Mouse (Mus musculus) intestine, embryonic 14.5 days (tissue): ENCODE data around the gene Tmed10. TPM values are rescaled to one million over a fixed set of nuclear protein-coding genes. Genes with fewer than 3 reads are reported as not detected.
A peak's percentile ranks its signal among the peaks of the same experiment; 100 is the strongest.

Experiments used
- ATAC-seq: fragments of 200-750 bp; cut with Nextera tagmentation; replicated peaks from 2 replicates; pipeline ENCODE4 v1.8.0; 2017; ENCODE audit warnings: low read depth, moderate number of reproducible peaks, moderate TSS enrichment, moderate library complexity; ENCODE audit not compliant: low FRiP score, low TSS enrichment
- DNase-seq: peaks from one replicate; pipeline ENCODE4 v3.0.0-alpha.2; 2018; ENCODE audit warnings: low spot score
- H3K27ac ChIP-seq: fragments of 300-500 bp; sonication (generic); 2 replicates; pipeline ENCODE4 v1.5.1; 2014; ENCODE audit warnings: low read depth, mild to moderate bottlenecking, control low read depth
- H3K27me3 ChIP-seq: fragments of 300-500 bp; sonication (generic); replicated peaks from 2 replicates; pipeline ENCODE4 v1.6.1; 2014; ENCODE audit warnings: low read length, control low read depth; ENCODE audit not compliant: control insufficient read depth, insufficient read depth
- H3K36me3 ChIP-seq: fragments of 300-500 bp; sonication (generic); 2 replicates; pipeline ENCODE4 v1.6.1; 2014; ENCODE audit warnings: low read length, control low read depth; ENCODE audit not compliant: control insufficient read depth, insufficient read depth
- H3K4me1 ChIP-seq: fragments of 300-500 bp; sonication (generic); replicated peaks from 2 replicates; pipeline ENCODE4 v1.6.1; 2014; ENCODE audit warnings: low read length, control low read depth, mixed read lengths; ENCODE audit not compliant: control insufficient read depth, insufficient read depth
- H3K4me2 ChIP-seq: fragments of 300-500 bp; sonication (generic); 2 replicates; pipeline ENCODE4 v1.6.1; 2014; ENCODE audit warnings: low read length
- H3K4me3 ChIP-seq: fragments of 300-500 bp; sonication (generic); 2 replicates; pipeline ENCODE4 v1.5.1; 2014; ENCODE audit warnings: low read depth, low read length, control low read depth, mixed read lengths
- H3K9ac ChIP-seq: fragments of 300-500 bp; sonication (generic); 2 replicates; pipeline ENCODE4 v1.6.1; 2014; ENCODE audit warnings: mild to moderate bottlenecking, low read length
- H3K9me3 ChIP-seq: fragments of 300-500 bp; sonication (generic); 2 replicates; pipeline ENCODE4 v1.6.1; 2016; ENCODE audit warnings: low read length, control low read depth; ENCODE audit not compliant: control insufficient read depth
- WGBS: fragments of 180-500 bp; shearing (Covaris S2); extraction: QIAGEN DNeasy Blood & Tissue Kit; methylation state at CpG from one replicate; pipeline ENCODE4 v1.1.7; 2014; 5-methylcytosine and 5-hydroxymethylcytosine counted together
- polyA plus RNA-seq: library from polyadenylated mRNA; unstranded; fragments of >200 nt; fragmentation: Nextera tagmentation; extraction: Ambion mirVana; gene quantifications from 2 replicates; pipeline ENCODE4 v1.2.1, GENCODE M21; 2014

Tmed10 gene
- polyA plus RNA-seq, 1 experiment from 2014 or later, result 344 TPM

GRCm38 (mm10) chr12:85397063-85397959 lies 22.7 kb upstream of the Tmed10 start:
- H3K36me3 ChIP-seq, result no peaks in the 10 kb centered on the region
- no peak overlapping the region for H3K9ac ChIP-seq
- H3K27ac ChIP-seq, result no peak overlapping the region
- 68% methylated on average over 18 of the region's 18 CpGs for WGBS
- H3K4me1 ChIP-seq, result no peaks in the 10 kb centered on the region
- DNase-seq (no peak), ATAC-seq (no peak)
- no peak overlapping the region for H3K4me2 ChIP-seq
- H3K9me3 ChIP-seq, result no peaks in the 10 kb centered on the region
- no peak overlapping the region for H3K4me3 ChIP-seq
- H3K27me3 ChIP-seq, result no peaks in the 10 kb centered on the region

DNA sequence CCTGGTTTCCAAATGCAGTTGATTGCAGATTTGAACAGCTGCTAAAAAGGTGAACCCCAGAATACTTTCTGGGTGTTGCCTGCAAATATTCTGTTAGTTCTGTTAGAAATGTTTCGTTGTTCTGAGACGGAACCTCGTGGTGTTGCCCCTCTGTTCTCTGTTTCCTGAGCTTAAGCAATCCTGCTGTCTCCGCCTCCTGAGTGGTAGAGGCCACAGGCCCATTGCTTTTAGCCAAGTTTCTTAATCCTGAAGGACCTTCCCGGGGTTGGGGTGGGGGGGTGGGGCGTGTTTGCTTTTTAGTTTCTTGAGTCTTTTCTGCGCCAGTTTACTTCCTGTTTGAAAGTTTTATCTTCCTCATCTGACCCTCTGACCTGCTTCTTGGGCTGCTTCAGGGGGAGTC lies 19.3 kb upstream of the Tmed10 start:
- DNase-seq, result no peak
- H3K4me1 ChIP-seq, result no peaks in the 10 kb centered on the region
- H3K4me2 ChIP-seq, result no peak overlapping the region
- no peaks in the 10 kb centered on the region for H3K9me3 ChIP-seq
- H3K4me3 ChIP-seq, result no peak overlapping the region
- no peaks in the 10 kb centered on the region for H3K36me3 ChIP-seq
- no peak for ATAC-seq
- no peaks in the 10 kb centered on the region for H3K27me3 ChIP-seq
- no peak overlapping the region for H3K9ac ChIP-seq
- no peak overlapping the region for H3K27ac ChIP-seq
- WGBS, result 60% methylated on average over 7 of the region's 7 CpGs

DNA sequence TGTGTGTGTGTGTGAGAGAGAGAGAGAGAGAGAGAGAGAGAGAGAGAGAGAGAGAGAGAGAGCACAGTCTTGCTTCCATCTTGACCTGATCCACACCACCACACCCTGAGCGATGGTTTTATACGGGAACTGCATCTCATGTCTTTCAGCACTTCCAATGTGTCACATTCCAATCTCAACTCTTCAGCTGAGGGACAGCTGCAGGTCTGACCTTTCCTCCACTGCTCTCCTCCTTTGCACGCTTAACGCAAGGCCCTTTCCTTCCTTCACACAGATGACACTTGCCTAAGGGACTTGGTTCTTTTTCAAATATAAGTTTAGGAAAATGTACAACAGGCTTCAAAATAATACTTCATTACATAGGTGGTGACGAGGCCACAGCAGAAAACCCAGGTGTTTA lies 18.9 kb upstream of the Tmed10 start:
- DNase-seq, result no peak
- ATAC-seq, result no peak

GRCm38 (mm10) chr12:85391148-85391547 lies 16.5 kb upstream of the Tmed10 start:
- Histone ChIP-seq H3K4me2 (no peak overlapping the region), H3K4me1 (no peaks in the 10 kb centered on the region), H3K27ac (no peak overlapping the region), H3K4me3 (no peak overlapping the region), H3K9ac (no peak overlapping the region), H3K9me3 (no peaks in the 10 kb centered on the region), H3K36me3 (no peaks in the 10 kb centered on the region), H3K27me3 (no peaks in the 10 kb centered on the region)
- 87% methylated on average over 7 of the region's 7 CpGs for WGBS
- ATAC-seq (no peak), DNase-seq (no peak)

More for the DNA sequence above, 18.9 kb upstream of the Tmed10 start:
- Histone ChIP-seq H3K4me1 (no peaks in the 10 kb centered on the region), H3K27me3 (no peaks in the 10 kb centered on the region), H3K27ac (no peak overlapping the region), H3K9ac (no peak overlapping the region), H3K9me3 (no peaks in the 10 kb centered on the region), H3K4me3 (no peak overlapping the region), H3K4me2 (no peak overlapping the region), H3K36me3 (no peaks in the 10 kb centered on the region)
- WGBS, result 89% methylated on average over 5 of the region's 5 CpGs

DNA sequence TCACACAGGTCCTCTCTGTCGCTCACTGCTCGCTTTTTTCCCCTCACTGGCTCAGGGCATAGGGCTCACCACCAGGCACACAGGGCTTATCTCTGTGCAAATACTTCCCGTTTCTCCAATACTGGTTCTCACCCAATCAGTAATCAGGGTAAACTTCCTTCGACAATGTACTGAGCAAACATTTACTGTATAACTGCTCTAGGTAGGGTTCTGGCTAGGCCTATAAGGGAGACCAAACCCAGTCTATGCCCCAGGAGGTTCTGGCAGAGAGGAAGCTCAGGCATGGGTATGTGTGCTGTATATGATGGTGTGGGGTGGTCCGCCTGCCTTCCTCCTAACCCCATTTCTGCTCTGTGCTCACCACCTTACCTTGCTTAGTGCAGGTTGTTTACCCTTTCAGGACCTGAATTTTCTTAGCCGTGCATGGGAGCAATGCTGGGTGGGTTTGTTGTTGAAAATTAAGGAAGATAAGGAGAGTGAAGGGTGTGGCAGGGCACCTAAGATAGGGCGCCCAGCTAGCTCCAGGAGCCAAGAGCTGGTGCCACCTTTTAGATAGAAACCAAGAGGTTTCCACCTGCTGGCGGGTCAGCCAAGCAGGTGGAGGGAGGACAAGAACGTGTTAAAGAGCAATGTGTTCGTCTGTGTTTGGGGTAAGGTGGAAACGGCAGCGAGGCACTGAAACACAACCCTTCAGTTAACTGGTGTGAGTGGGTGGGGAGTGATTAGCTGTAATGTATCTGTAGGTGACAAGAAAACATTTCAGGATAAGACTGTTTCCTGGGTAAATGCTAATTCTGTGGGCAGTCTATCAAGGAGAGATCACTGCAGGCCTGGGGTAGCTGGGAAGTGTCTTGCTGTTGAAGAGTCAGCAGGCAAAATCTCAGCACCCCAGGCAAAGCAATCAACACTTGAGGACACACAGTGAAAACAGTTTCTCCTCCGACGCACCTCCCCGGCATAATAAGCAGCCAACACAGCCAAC lies 14.8 kb upstream of the Tmed10 start:
- H3K4me1 ChIP-seq, result no peaks in the 10 kb centered on the region
- no peaks in the 10 kb centered on the region for H3K9me3 ChIP-seq
- no peak overlapping the region for H3K4me2 ChIP-seq
- 68% methylated on average over 15 of the region's 15 CpGs for WGBS
- H3K4me3 ChIP-seq, result no peak overlapping the region
- DNase-seq (peak; percentile 51), ATAC-seq (peak; percentile 70)
- H3K9ac ChIP-seq, result no peak overlapping the region
- H3K27ac ChIP-seq, result no peak overlapping the region
- H3K27me3 ChIP-seq, result no peaks in the 10 kb centered on the region
- no peaks in the 10 kb centered on the region for H3K36me3 ChIP-seq

DNA sequence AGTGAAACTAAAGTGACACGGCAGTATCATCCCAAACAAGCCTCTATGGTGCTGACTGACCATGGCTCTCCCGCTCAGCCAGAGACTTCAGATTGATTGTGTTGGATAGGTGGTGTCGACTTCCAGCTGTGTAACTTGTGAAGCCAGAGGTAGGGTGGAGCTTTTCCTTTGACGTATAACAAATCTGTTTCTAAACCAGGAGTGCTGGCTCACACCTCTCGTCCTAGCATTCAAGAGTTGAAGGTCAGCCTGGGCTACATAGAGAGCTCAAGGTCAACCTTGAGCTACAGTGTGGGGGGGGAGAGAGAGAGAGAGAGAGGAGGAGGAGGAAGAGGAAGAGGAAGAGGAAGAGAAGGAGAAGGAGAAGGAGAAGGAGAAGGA lies 11.3 kb upstream of the Tmed10 start:
- Histone ChIP-seq H3K4me3 (no peak overlapping the region), H3K27ac (no peak overlapping the region), H3K4me2 (no peak overlapping the region), H3K36me3 (no peaks in the 10 kb centered on the region), H3K27me3 (no peaks in the 10 kb centered on the region), H3K9ac (no peak overlapping the region), H3K9me3 (0 out of 2 replicates have a peak, but pooled peaks cover under 1% of the 10 kb centered on the region), H3K4me1 (no peaks in the 10 kb centered on the region)
- 49% methylated on average over 5 of the region's 5 CpGs for WGBS
- DNase-seq, result no peak
- ATAC-seq, result no peak

DNA sequence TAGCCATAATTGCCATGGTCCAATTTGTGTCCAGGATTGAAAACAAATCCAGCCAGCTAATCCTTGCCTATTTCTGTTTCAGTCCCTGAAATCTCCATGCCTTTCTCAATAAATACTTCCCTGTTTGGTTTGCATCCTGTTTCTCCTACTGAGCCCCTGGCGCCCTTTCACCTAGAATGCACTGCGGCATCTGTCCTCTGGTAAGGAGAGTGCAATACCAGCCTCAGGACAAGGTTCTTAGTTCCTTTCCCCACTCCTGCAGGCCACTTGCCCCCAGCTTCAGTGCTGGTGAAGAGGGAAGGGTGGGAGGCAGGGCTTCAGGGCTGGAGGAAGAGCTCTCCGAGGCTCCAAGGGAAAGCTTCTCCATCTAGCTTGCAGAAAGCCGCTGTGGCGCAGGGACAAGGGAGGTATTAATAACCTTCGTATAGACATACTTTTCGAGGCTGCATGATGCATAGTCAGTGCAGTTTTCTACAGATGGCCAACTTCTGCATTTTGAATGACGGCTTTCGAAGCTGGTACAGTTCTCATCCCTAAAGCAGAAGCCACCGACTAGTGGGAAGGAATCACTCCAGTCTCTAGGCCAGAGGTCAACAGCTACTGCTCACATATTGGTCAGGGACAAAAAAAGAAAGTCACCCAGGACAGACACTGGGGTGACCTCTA lies 10.8 kb upstream of the Tmed10 start:
- Histone ChIP-seq H3K9ac (no peak overlapping the region), H3K4me2 (no peak overlapping the region), H3K27me3 (no peaks in the 10 kb centered on the region), H3K27ac (no peak overlapping the region), H3K4me3 (no peak overlapping the region), H3K9me3 (0 out of 2 replicates have a peak, but pooled peaks cover 2% of the 10 kb centered on the region), H3K36me3 (no peaks in the 10 kb centered on the region), H3K4me1 (no peaks in the 10 kb centered on the region)
- DNase-seq, result no peak
- ATAC-seq, result no peak
- WGBS, result 72% methylated on average over 10 of the region's 10 CpGs
